Mouse (Mus musculus) bone marrow, adult 2 months (tissue): ENCODE data around the gene Vps16. TPM values are rescaled to one million over a fixed set of nuclear protein-coding genes. Genes with fewer than 3 reads are reported as not detected.

ENCODE experiments used
- H3K27ac ChIP-seq: fragments of 200-500 bp; 2 replicates; pipeline ENCODE4 v1.5.1; 2012; ENCODE audit warnings: low read depth, mild to moderate bottlenecking, control low read depth, inconsistent platforms, low read length; ENCODE audit not compliant: control insufficient read depth, poor library complexity, insufficient read depth
- H3K4me1 ChIP-seq: fragments of 200-500 bp; 2 replicates; pipeline ENCODE4 v1.6.1; 2011; ENCODE audit warnings: low read length; ENCODE audit not compliant: control insufficient read depth, insufficient read depth
- H3K4me3 ChIP-seq: fragments of 200-500 bp; replicated peaks from 2 replicates; pipeline ENCODE3; 2011; ENCODE audit warnings: mild to moderate bottlenecking, low read depth, low read length, control low read depth; ENCODE audit not compliant: control insufficient read depth
- CTCF ChIP-seq: fragments of 200-500 bp; IDR thresholded peaks from 2 replicates; pipeline ENCODE4 v1.5.1; 2011; ENCODE audit warnings: low read length, control low read depth; ENCODE audit not compliant: control insufficient read depth, insufficient read depth
- POLR2A ChIP-seq: fragments of 200-500 bp; IDR thresholded peaks from 2 replicates; pipeline ENCODE4 v1.6.1; 2011; ENCODE audit warnings: low read depth, mild to moderate bottlenecking, control low read depth, low read length, borderline replicate concordance; ENCODE audit not compliant: control insufficient read depth
- WGBS: fragments of 180-500 bp; shearing (Covaris S2); methylation state at CpG from one replicate; pipeline ENCODE4 v1.1.7; 2018; 5-methylcytosine and 5-hydroxymethylcytosine counted together
- polyA plus RNA-seq: library from polyadenylated mRNA; stranded (reverse); fragments of >200 nt; gene quantifications from 2 replicates; pipeline ENCODE4 v1.2.4, GENCODE M21; 2011; ENCODE audit warnings: low replicate concordance; ENCODE audit not compliant: missing spikeins, insufficient read depth, insufficient read length

Gene Vps16
- polyA plus RNA-seq, 1 experiment = 195 TPM

DNA sequence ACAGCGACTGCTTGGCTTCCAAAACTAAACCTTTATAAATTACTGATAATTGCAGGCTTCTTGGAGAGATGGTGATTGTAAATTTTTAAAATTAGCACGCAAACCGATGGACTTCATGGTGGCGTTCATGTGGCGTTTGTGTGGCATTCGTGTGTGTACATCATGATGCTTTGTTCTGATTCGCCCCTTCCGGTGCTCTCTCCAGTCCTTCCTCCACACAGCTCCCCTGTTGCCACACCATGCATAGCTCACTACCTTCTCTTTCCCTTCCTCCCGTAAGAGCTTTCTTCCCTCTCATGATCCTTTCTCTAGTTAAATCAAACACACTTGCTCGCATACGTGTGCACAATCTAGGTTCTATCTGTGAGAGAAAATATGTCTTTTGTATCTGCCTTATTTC lies 51.6 kb downstream of the Vps16 start:
- Histone ChIP-seq H3K27ac (no peak overlapping the region), H3K4me3 (no peak overlapping the region), H3K4me1 (peaks cover 3% of the 10 kb centered on the region)
- TF ChIP-seq POLR2A (no peak), CTCF (no peak)
- 68% methylated on average over 11 of the region's 11 CpGs for WGBS

GRCm38 (mm10) chr2:130476666-130477297 lies 52.6 kb downstream of the Vps16 start:
- peaks cover 3% of the 10 kb centered on the region for H3K4me1 ChIP-seq
- no peak overlapping the region for H3K4me3 ChIP-seq
- TF ChIP-seq POLR2A = no peak
- TF ChIP-seq CTCF = no peak
- no peak overlapping the region for H3K27ac ChIP-seq
- 73% methylated on average over 6 of the region's 6 CpGs for WGBS

- 94% methylated on average over 4 of the region's 4 CpGs for WGBS
- no peak for TF ChIP-seq CTCF
- TF ChIP-seq POLR2A = no peak
- H3K4me1 ChIP-seq = peaks cover 1% of the 10 kb centered on the region
- no peak overlapping the region for H3K4me3 ChIP-seq
- no peak overlapping the region for H3K27ac ChIP-seq
These were observed 58.0 kb downstream of the Vps16 start for GRCm38 (mm10) chr2:130482177-130482576.

DNA sequence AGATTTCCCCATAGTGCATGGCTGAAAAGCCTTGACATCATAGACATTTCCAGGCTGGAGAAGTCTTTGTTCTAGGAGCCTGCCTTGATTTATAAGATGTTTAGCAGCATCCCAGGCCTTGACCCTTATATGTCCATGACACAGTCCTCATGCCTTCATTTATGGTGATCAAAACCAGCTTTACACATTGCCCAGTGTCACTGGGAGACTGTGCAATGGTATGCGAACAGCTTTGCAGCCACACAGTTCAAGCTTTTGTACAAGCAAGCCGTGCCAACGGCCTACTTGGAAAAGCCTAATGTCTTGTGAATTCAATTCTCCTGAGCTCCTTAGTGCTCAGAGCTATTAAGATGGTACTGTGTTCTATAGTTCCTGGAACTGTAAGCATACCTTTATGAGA lies 58.6 kb downstream of the Vps16 start:
- no peak for TF ChIP-seq CTCF
- no peak for TF ChIP-seq POLR2A
- 94% methylated on average over 3 of the region's 3 CpGs for WGBS
- Histone ChIP-seq H3K4me3 (no peak overlapping the region), H3K4me1 (peaks cover 1% of the 10 kb centered on the region), H3K27ac (no peak overlapping the region)

GRCm38 (mm10) chr2:130484206-130484605 lies 60.1 kb downstream of the Vps16 start:
- H3K4me3 ChIP-seq = no peak overlapping the region
- 97% methylated on average over 1 of the region's 1 CpGs for WGBS
- H3K4me1 ChIP-seq = peaks cover 1% of the 10 kb centered on the region
- no peak overlapping the region for H3K27ac ChIP-seq
- TF ChIP-seq POLR2A (no peak), CTCF (no peak)

GRCm38 (mm10) chr2:130488002-130488401 lies 63.9 kb downstream of the Vps16 start:
- H3K4me1 ChIP-seq = no peaks in the 10 kb centered on the region; the same call in 1 of the 2 replicates
- TF ChIP-seq POLR2A (no peak), CTCF (no peak)
- WGBS = 90% methylated on average over 2 of the region's 2 CpGs
- no peak overlapping the region for H3K27ac ChIP-seq
- H3K4me3 ChIP-seq = no peak overlapping the region

- Histone ChIP-seq H3K4me3 (no peak overlapping the region), H3K4me1 (no peaks in the 10 kb centered on the region; the same call in 1 of the 2 replicates), H3K27ac (no peak overlapping the region)
- TF ChIP-seq CTCF (no peak), POLR2A (no peak)
- WGBS = 31% methylated on average over 4 of the region's 4 CpGs
These were observed 64.5 kb downstream of the Vps16 start for GRCm38 (mm10) chr2:130488600-130488999.

DNA sequence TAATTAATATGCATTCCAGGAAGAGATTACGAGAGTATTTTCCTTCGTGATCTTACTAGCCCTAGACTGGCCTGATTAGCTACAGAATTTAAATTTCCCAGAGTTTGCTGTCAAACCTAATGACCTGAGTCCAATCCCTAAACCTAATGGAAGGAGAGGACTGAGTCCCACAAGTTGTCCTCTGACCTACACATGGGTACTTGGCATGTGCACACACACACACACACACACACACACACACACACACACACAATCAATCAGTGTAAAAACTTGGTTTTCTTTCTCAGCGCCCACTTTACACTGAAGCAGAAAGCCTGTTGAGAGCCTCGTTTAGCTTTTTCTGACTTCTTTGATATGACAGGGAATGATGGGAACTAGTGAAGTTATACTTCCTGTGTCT lies 67.0 kb downstream of the Vps16 start:
- WGBS = 65% methylated on average over 4 of the region's 4 CpGs

DNA sequence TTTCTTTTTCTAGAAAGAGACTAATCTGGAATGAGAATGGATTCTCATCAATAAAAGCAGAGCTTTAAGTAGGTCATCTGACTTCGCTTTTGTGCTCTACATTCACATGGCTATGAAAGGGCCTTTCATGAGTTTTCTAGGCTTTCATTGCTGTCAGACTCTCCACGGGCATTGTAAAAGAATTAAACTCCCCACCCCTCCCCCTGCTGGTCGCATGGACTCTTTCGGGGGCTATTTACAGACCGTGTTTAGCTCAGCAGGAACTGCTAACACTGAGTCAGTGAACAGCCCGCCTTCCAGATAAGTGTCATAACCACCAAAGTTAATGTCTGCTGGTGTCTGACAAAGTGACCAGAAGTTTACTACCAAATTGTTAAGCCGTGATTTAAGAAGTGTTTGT lies 67.4 kb downstream of the Vps16 start:
- no peak for TF ChIP-seq POLR2A
- no peak for TF ChIP-seq CTCF
- Histone ChIP-seq H3K4me3 (no peak overlapping the region), H3K4me1 (no peaks in the 10 kb centered on the region; the same call in 1 of the 2 replicates), H3K27ac (no peak overlapping the region)
- 22% methylated on average over 7 of the region's 7 CpGs for WGBS

More for the DNA sequence above, 67.0 kb downstream of the Vps16 start:
- TF ChIP-seq CTCF = no peak
- TF ChIP-seq POLR2A = no peak
- Histone ChIP-seq H3K4me3 (no peak overlapping the region), H3K4me1 (no peaks in the 10 kb centered on the region; the same call in 1 of the 2 replicates), H3K27ac (no peak overlapping the region)

Other genes with a start within 250 kb of the Vps16 start
- 103 and 113 TPM in 2 replicates for gene Snrpb, start 244.9 kb upstream of the Vps16 start, polyA plus RNA-seq
- gene Tmc2, start 229.1 kb upstream of the Vps16 start, polyA plus RNA-seq = not detected in 2 replicates
- 187 and 375 TPM in 2 replicates for gene Nop56, start 149.9 kb upstream of the Vps16 start, polyA plus RNA-seq
- gene Idh3b, start 139.8 kb upstream of the Vps16 start, polyA plus RNA-seq = 63.9 and 78.0 TPM in 2 replicates
- 0.50 TPM in 1 of 2 replicates, not detected in the other for gene Ebf4, start 129.2 kb upstream of the Vps16 start, polyA plus RNA-seq
- 10.6 and 11.8 TPM in 2 replicates for gene Cpxm1, start 26.8 kb upstream of the Vps16 start, polyA plus RNA-seq
- not detected in 2 replicates for gene Gm28372, start 19.1 kb upstream of the Vps16 start, polyA plus RNA-seq
- gene 1700020A23Rik, start 19.1 kb upstream of the Vps16 start, polyA plus RNA-seq = not detected in 2 replicates
- not detected in 2 replicates for gene Tmem239, start 17.9 kb upstream of the Vps16 start, polyA plus RNA-seq
- 6.1 and 8.5 TPM in 2 replicates for gene Pced1a, start 362 bp downstream of the Vps16 start, polyA plus RNA-seq
- 25.6 and 33.1 TPM in 2 replicates for gene Ptpra, start 25.9 kb downstream of the Vps16 start, polyA plus RNA-seq
- gene Mrps26, start 139.4 kb downstream of the Vps16 start, polyA plus RNA-seq = 33.2 and 57.4 TPM in 2 replicates
- gene Oxt, start 151.8 kb downstream of the Vps16 start, polyA plus RNA-seq = not detected in 2 replicates
- gene Avp, start 158.2 kb downstream of the Vps16 start, polyA plus RNA-seq = not detected in 2 replicates
- gene Fastkd5, start 205.7 kb downstream of the Vps16 start, polyA plus RNA-seq = 2.5 and 3.1 TPM in 2 replicates
- 2.3 and 5.4 TPM in 2 replicates for gene Ubox5, start 205.7 kb downstream of the Vps16 start, polyA plus RNA-seq
- 0.72 and 2.6 TPM in 2 replicates for gene Lzts3, start 218.5 kb downstream of the Vps16 start, polyA plus RNA-seq
- gene Ddrgk1, start 240.3 kb downstream of the Vps16 start, polyA plus RNA-seq = 133 and 165 TPM in 2 replicates
- gene Itpa, start 243.3 kb downstream of the Vps16 start, polyA plus RNA-seq = 34.3 and 42.3 TPM in 2 replicates